Mouse (Mus musculus): ENCODE data around the gene Metap1d.

DNA sequence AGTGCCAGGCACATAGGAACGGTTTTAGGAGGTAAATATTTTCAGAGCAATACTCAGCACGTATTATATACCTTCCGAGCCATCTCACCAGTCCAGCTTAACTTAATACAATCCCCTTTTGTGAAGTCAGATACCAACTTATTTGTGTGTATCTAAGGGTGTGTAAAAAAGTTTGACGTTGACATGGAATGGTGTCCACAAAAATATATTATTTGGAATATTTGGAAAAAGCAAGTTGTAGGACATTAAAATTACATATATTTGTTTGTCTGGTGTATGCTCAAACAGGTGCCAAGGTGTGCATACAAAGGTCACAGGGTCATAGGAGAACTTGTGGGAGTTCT is 813 bp downstream of the Metap1d start:
- no peak for TF ChIP-seq POLR2A (IDR thresholded peaks at IDR 0.05; ENCODE audit: borderline replicate concordance, insufficient read depth, low read length)
- no peak for TF ChIP-seq CTCF (IDR thresholded peaks at IDR 0.05; ENCODE audit: borderline replicate concordance, insufficient read depth, low read depth, low read length)

Data from cerebellum, adult 2 months (tissue).